Mouse (Mus musculus) right cerebral cortex, adult 18-20 months (tissue): ENCODE measurements around the gene Kcna5.

ENCODE experiments used
- DNase-seq: peaks from one replicate; pipeline ENCODE4 v3.0.0; 2022; ENCODE audit warnings: mixed read lengths

Gene Kcna5

GRCm38 (mm10) chr6:126535911-126536270, 679 bp upstream of the Kcna5 start:
- no peak for DNase-seq

- no peak for DNase-seq
Observed at GRCm38 (mm10) chr6:126534531-126535207, 543 bp downstream of the Kcna5 start.

- no peak for DNase-seq
Observed at GRCm38 (mm10) chr6:126531306-126531705, 3.9 kb downstream of the Kcna5 start.

- DNase-seq = no peak
Observed at GRCm38 (mm10) chr6:126530019-126530418, 5.2 kb downstream of the Kcna5 start.

- peak; percentile 71 for DNase-seq
Observed at GRCm38 (mm10) chr6:126514720-126515119, 20.5 kb downstream of the Kcna5 start.

GRCm38 (mm10) chr6:126513714-126514248, 21.4 kb downstream of the Kcna5 start:
- no peak for DNase-seq

- DNase-seq = no peak
Observed at GRCm38 (mm10) chr6:126513154-126513553, 22.1 kb downstream of the Kcna5 start.

- no peak for DNase-seq
Observed at GRCm38 (mm10) chr6:126508671-126509070, 26.5 kb downstream of the Kcna5 start.

GRCm38 (mm10) chr6:126503920-126504319, 31.3 kb downstream of the Kcna5 start:
- DNase-seq = no peak

GRCm38 (mm10) chr6:126502691-126503301, 32.4 kb downstream of the Kcna5 start:
- DNase-seq = no peak

GRCm38 (mm10) chr6:126500985-126501384, 34.2 kb downstream of the Kcna5 start:
- no peak for DNase-seq

- peak; percentile 75 for DNase-seq
Observed at GRCm38 (mm10) chr6:126500088-126500487, 35.1 kb downstream of the Kcna5 start.

GRCm38 (mm10) chr6:126497878-126498277, 37.3 kb downstream of the Kcna5 start:
- DNase-seq = peak; percentile 57

- DNase-seq = no peak
Observed at GRCm38 (mm10) chr6:126497173-126497839, 37.9 kb downstream of the Kcna5 start.

GRCm38 (mm10) chr6:126487136-126487535, 48.1 kb downstream of the Kcna5 start:
- DNase-seq = no peak

GRCm38 (mm10) chr6:126484887-126485286, 50.3 kb downstream of the Kcna5 start:
- no peak for DNase-seq

GRCm38 (mm10) chr6:126483264-126483867, 51.8 kb downstream of the Kcna5 start:
- DNase-seq = no peak
